Mouse (Mus musculus) ovary, postnatal 14 days (tissue): ENCODE measurements around the gene Gna12.

Source experiments
- DNase-seq: peaks from one replicate; pipeline ENCODE4 v3.0.0; 2022; ENCODE audit warnings: low spot score

The Gna12 gene

GRCm38 (mm10) chr5:140827413-140827812 lies 2.8 kb downstream of the Gna12 start:
- DNase-seq = no peak

GRCm38 (mm10) chr5:140826796-140827195 lies 3.4 kb downstream of the Gna12 start:
- no peak for DNase-seq

GRCm38 (mm10) chr5:140826118-140826517 lies 4.1 kb downstream of the Gna12 start:
- DNase-seq = no peak

GRCm38 (mm10) chr5:140824126-140824525 lies 6.1 kb downstream of the Gna12 start:
- no peak for DNase-seq

GRCm38 (mm10) chr5:140823386-140823785 lies 6.8 kb downstream of the Gna12 start:
- no peak for DNase-seq

GRCm38 (mm10) chr5:140821951-140822350 lies 8.3 kb downstream of the Gna12 start:
- no peak for DNase-seq

GRCm38 (mm10) chr5:140820539-140820938 lies 9.7 kb downstream of the Gna12 start:
- no peak for DNase-seq

GRCm38 (mm10) chr5:140819594-140819993 lies 10.6 kb downstream of the Gna12 start:
- no peak for DNase-seq

- no peak for DNase-seq
Observed at GRCm38 (mm10) chr5:140818482-140819076, 11.7 kb downstream of the Gna12 start.

- no peak for DNase-seq
Observed at GRCm38 (mm10) chr5:140816950-140817568, 13.2 kb downstream of the Gna12 start.

- no peak for DNase-seq
Observed at GRCm38 (mm10) chr5:140816008-140816407, 14.2 kb downstream of the Gna12 start.

GRCm38 (mm10) chr5:140815059-140815728 lies 15.0 kb downstream of the Gna12 start:
- DNase-seq = no peak

GRCm38 (mm10) chr5:140814403-140814802 lies 15.8 kb downstream of the Gna12 start:
- no peak for DNase-seq

- no peak for DNase-seq
Observed at GRCm38 (mm10) chr5:140812699-140813098, 17.5 kb downstream of the Gna12 start.

- DNase-seq = no peak
Observed at GRCm38 (mm10) chr5:140812063-140812462, 18.2 kb downstream of the Gna12 start.

- no peak for DNase-seq
Observed at GRCm38 (mm10) chr5:140811390-140811789, 18.8 kb downstream of the Gna12 start.

- no peak for DNase-seq
Observed at GRCm38 (mm10) chr5:140806939-140807338, 23.3 kb downstream of the Gna12 start.

GRCm38 (mm10) chr5:140806252-140806651 lies 24.0 kb downstream of the Gna12 start:
- DNase-seq = no peak

GRCm38 (mm10) chr5:140801782-140802181 lies 28.4 kb downstream of the Gna12 start:
- no peak for DNase-seq

GRCm38 (mm10) chr5:140800288-140800923 lies 29.8 kb downstream of the Gna12 start:
- DNase-seq = no peak

- no peak for DNase-seq
Observed at GRCm38 (mm10) chr5:140799190-140799589, 31.0 kb downstream of the Gna12 start.

GRCm38 (mm10) chr5:140798775-140799174 lies 31.5 kb downstream of the Gna12 start:
- DNase-seq = no peak

GRCm38 (mm10) chr5:140798158-140798557 lies 32.1 kb downstream of the Gna12 start:
- no peak for DNase-seq
